12 mouse cellular contexts compared by ENCODE assay signal in genomic region chr15:102583708-102584383, GRCm38 (mm10). TPM values are rescaled to one million over a fixed set of nuclear protein-coding genes. Genes with fewer than 3 reads are reported as not detected.
A peak's percentile ranks its signal among the peaks of the same experiment; 100 is the strongest.
DNase-seq lines count a peak whose midpoint lies in the region; ATAC-seq and TF ChIP-seq lines count a peak whose summit lies in the region.
"Had no signal": no experiment of that assay in that cellular context is flagged by ENCODE, and none has a peak within 500 bp of the region (broad histone marks: within the 10 kb centered on the region; RNA-seq: fewer than 3 reads in every experiment).

No protein-coding gene starts in this region.

- TF ChIP-seq CTCF in cortical plate, adult 2 months (IDR thresholded peaks at IDR 0.05; ENCODE audit: extremely low read depth, insufficient read depth, low read length): no peak
- no peak for TF ChIP-seq CTCF in midbrain, postnatal 0 days (IDR thresholded peaks at IDR 0.05)

- peaks cover 3% of the 10 kb centered on the region for H3K4me1 ChIP-seq in cortical plate, adult 2 months (ENCODE audit: control insufficient read depth, insufficient read depth, low read length)
- peaks cover 10% of the 10 kb centered on the region for H3K4me1 ChIP-seq in midbrain, postnatal 0 days (ENCODE audit: insufficient read depth, low read length)

- DNase-seq in layer of hippocampus, adult 9-10 months (ENCODE audit: low spot score): peak; percentile 75
- DNase-seq in midbrain, postnatal 0 days (ENCODE audit: low spot score): peak; percentile 80
- DNase-seq in urinary bladder, postnatal 10 days (ENCODE audit: low spot score): no peak
- DNase-seq in thymus, postnatal 0 days (ENCODE audit: low spot score): no peak
- no peak for DNase-seq in adrenal gland, postnatal 36 days
- no peak for DNase-seq in T-cell, adult 2 months (ENCODE audit: low spot score)

- H3K27ac ChIP-seq in cortical plate, adult 2 months (ENCODE audit: insufficient read depth, low read length): peak overlapping the region; percentile 90
- peak overlapping the region; percentile 84 for H3K27ac ChIP-seq in midbrain, postnatal 0 days (ENCODE audit: low read depth, low read length)

- no peak for TF ChIP-seq POLR2A in cortical plate, adult 2 months (IDR thresholded peaks at IDR 0.05; ENCODE audit: extremely low read depth, insufficient read depth, low read length)

- 0 out of 2 replicates have a peak overlapping the region, but pooled peaks have one; percentile 1 for H3K4me2 ChIP-seq in midbrain, postnatal 0 days (ENCODE audit: low read depth, low read length, poor library complexity, severe bottlenecking)

- H3K4me3 ChIP-seq in cortical plate, adult 2 months (ENCODE audit: insufficient read depth, low read length): no peak overlapping the region
- H3K4me3 ChIP-seq in midbrain, postnatal 0 days (ENCODE audit: low read depth, low read length): no peak overlapping the region

- no peaks in the 10 kb centered on the region for H3K36me3 ChIP-seq in midbrain, postnatal 0 days (ENCODE audit: insufficient read depth, low read length)

- WGBS in midbrain, postnatal 0 days: 21% methylated on average over 8 of the region's 8 CpGs

- H3K9ac ChIP-seq in midbrain, postnatal 0 days (replicated peaks; ENCODE audit: low read length, poor library complexity, severe bottlenecking): no peak overlapping the region

- H3K27me3 ChIP-seq in midbrain, postnatal 0 days (ENCODE audit: insufficient read depth, low read length): no peaks in the 10 kb centered on the region

- ATAC-seq in cerebellum, adult (ENCODE audit: insufficient number of reproducible peaks, low FRiP score, low TSS enrichment): peak; percentile 58; the same call in 1 of the 2 replicates
- peak; percentile 70; the same call in 1 of the 2 replicates for ATAC-seq in midbrain, postnatal 0 days (ENCODE audit: low FRiP score)

- no peaks in the 10 kb centered on the region for H3K9me3 ChIP-seq in midbrain, postnatal 0 days (ENCODE audit: low read length)

RNA-seq across cellular contexts. Expression of gene Gm28047, which starts 41.0 kb away (rescaled TPM):
- polyA plus RNA-seq in cortical plate, adult 2 months (2012; rRNA removed): not detected in 2 replicates
- not detected in 2 replicates for total RNA-seq in midbrain, postnatal 0 days (2014; rRNA removed)
- polyA plus RNA-seq in midbrain, postnatal 0 days (2015; fragmentation: Nextera tagmentation; extraction: Ambion mirVana): not detected in 2 replicates
- polyA plus RNA-seq in thymus, postnatal 0 days (2015; fragmentation: Nextera tagmentation; extraction: Ambion mirVana): not detected in 2 replicates
- total RNA-seq in adrenal gland, postnatal 36 days (2021): 1 to 10 TPM; 1.2 to 1.4 TPM
- total RNA-seq: common myeloid progenitor, adult 5-6 weeks; ES-E14 had no signal
- polyA plus RNA-seq: heart, embryonic 16.5 days; limb, embryonic 14.5 days had no signal

RNA-seq across cellular contexts. Expression of gene Atf7, which starts 41.4 kb away (rescaled TPM):
- polyA plus RNA-seq in cortical plate, adult 2 months (2012; rRNA removed): 50.2 and 50.7 TPM in 2 replicates
- 16.8 and 18.6 TPM in 2 replicates for total RNA-seq in midbrain, postnatal 0 days (2014; rRNA removed)
- 7.5 and 10.9 TPM in 2 replicates for polyA plus RNA-seq in midbrain, postnatal 0 days (2015; fragmentation: Nextera tagmentation; extraction: Ambion mirVana)
- 18.1 and 21.8 TPM in 2 replicates for polyA plus RNA-seq in thymus, postnatal 0 days (2015; fragmentation: Nextera tagmentation; extraction: Ambion mirVana)
- total RNA-seq in adrenal gland, postnatal 36 days (2021): 10 to 100 TPM; 65.5 to 66.3 TPM

RNA-seq across cellular contexts. Expression of gene Npff, which starts 59.1 kb away (rescaled TPM):
- 5.8 and 6.1 TPM in 2 replicates for polyA plus RNA-seq in cortical plate, adult 2 months (2012; rRNA removed)
- total RNA-seq in midbrain, postnatal 0 days (2014; rRNA removed): 2.6 and 2.7 TPM in 2 replicates
- polyA plus RNA-seq in midbrain, postnatal 0 days (2015; fragmentation: Nextera tagmentation; extraction: Ambion mirVana): 0.99 and 1.3 TPM in 2 replicates
- 2.1 and 3.9 TPM in 2 replicates for polyA plus RNA-seq in thymus, postnatal 0 days (2015; fragmentation: Nextera tagmentation; extraction: Ambion mirVana)
- 1 to 10 TPM; 2.5 to 3.6 TPM for total RNA-seq in adrenal gland, postnatal 36 days (2021)

Comparison
In these comparisons a context has a peak if more than half of its experiments do, and no peak if none do; other contexts are left out.
1. DNase-seq: peak in layer of hippocampus, adult 9-10 months (single experiment) and midbrain, postnatal 0 days (single experiment); none in urinary bladder, postnatal 10 days (single experiment), thymus, postnatal 0 days (single experiment), adrenal gland, postnatal 36 days (0 of 2) and T-cell, adult 2 months (single experiment).